Mouse (Mus musculus): ENCODE measurements around the gene Iqcn. TPM values are rescaled to one million over a fixed set of nuclear protein-coding genes. Genes with fewer than 3 reads are reported as not detected.
A peak's percentile ranks its signal among the peaks of the same experiment; 100 is the strongest.

Gene Iqcn
- polyA plus RNA-seq, 1 experiment from 2014 or later: not detected

DNA sequence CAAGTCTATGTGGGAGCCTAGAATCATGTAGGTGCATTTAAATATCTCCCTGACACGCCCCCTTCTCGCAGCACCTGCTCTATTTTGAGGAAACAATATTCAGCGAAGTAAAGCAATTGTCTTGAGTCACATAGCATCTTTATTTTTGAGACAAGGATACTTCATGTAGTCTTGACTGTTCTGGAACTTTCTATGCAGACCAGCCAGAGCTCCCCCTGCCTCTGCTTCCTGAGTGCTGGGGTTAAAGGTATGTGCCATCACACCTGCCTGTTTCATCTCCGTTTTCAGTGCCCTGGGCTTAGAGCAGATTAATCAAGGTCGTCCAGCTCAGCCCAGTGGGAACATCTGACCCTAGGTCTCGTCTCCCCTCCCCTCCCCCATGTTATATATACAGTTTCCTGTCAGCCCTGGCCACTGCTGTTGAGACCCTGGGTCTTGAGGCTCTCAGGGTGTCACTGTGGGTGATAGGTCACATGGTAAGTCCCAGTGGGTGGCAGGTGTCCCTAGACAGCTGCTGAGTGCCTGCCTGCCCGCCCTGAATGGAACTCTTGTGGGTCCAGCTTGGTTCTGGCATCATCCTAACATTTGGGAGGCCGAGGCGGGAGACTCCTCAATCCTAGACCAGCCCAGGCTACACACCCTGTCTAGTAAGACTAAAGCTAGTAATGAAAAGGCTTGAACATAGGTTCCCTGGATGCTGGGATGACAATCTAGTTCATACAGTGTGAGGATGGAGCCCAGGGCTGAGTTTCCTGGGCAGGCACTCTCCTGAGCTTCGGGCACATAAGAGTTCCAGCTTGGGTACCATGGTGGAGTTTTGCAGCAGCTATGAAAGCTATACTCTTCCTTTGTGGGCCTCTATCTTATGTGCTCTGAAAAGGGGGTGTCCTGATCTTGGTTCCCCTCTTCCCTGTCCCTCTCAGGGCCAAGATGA lies 1.9 kb upstream of the Iqcn start:
- no peaks in the 10 kb centered on the region for H3K9me3 ChIP-seq
- ATAC-seq (ENCODE audit: insufficient number of reproducible peaks, insufficient read depth, low FRiP score, low TSS enrichment, low read depth): no peak
- WGBS: 55% methylated on average over 10 of the region's 10 CpGs
- H3K4me2 ChIP-seq: peak overlapping the region; percentile 72
- H3K27ac ChIP-seq: 0 out of 2 replicates have a peak overlapping the region, but pooled peaks have one; percentile 99
- H3K36me3 ChIP-seq: peaks cover 18% of the 10 kb centered on the region
- H3K27me3 ChIP-seq: no peaks in the 10 kb centered on the region
- H3K4me3 ChIP-seq (replicated peaks): peak overlapping the region; percentile 99
- H3K9ac ChIP-seq (replicated peaks): peak overlapping the region; percentile 99
- H3K4me1 ChIP-seq (replicated peaks): peaks cover 39% of the 10 kb centered on the region

GRCm38 (mm10) chr8:70701982-70702841 lies 1.0 kb upstream of the Iqcn start:
- peaks cover 18% of the 10 kb centered on the region for H3K36me3 ChIP-seq
- peaks cover 30% of the 10 kb centered on the region for H3K4me1 ChIP-seq (replicated peaks)
- H3K9ac ChIP-seq (replicated peaks): no peak overlapping the region
- no peak overlapping the region for H3K4me3 ChIP-seq (replicated peaks)
- ATAC-seq (ENCODE audit: insufficient number of reproducible peaks, insufficient read depth, low FRiP score, low TSS enrichment, low read depth): no peak
- H3K27ac ChIP-seq: no peak overlapping the region
- peak overlapping the region; percentile 72; the same call in 1 of the 2 replicates for H3K4me2 ChIP-seq
- H3K9me3 ChIP-seq: 0 out of 2 replicates have a peak, but pooled peaks cover 4% of the 10 kb centered on the region
- 91% methylated on average over 2 of the region's 2 CpGs for WGBS
- H3K27me3 ChIP-seq: no peaks in the 10 kb centered on the region

GRCm38 (mm10) chr8:70702842-70703182 lies 445 bp upstream of the Iqcn start:
- ATAC-seq (ENCODE audit: insufficient number of reproducible peaks, insufficient read depth, low FRiP score, low TSS enrichment, low read depth): no peak
- WGBS: 83% methylated on average over 3 of the region's 3 CpGs
- H3K36me3 ChIP-seq: peaks cover 18% of the 10 kb centered on the region
- H3K4me3 ChIP-seq (replicated peaks): no peak overlapping the region
- no peak overlapping the region for H3K4me2 ChIP-seq
- peaks cover 24% of the 10 kb centered on the region for H3K4me1 ChIP-seq (replicated peaks)
- H3K27ac ChIP-seq: no peak overlapping the region
- H3K9ac ChIP-seq (replicated peaks): no peak overlapping the region
- H3K27me3 ChIP-seq: no peaks in the 10 kb centered on the region
- H3K9me3 ChIP-seq: 0 out of 2 replicates have a peak, but pooled peaks cover 4% of the 10 kb centered on the region

GRCm38 (mm10) chr8:70708281-70708680 lies 5.0 kb downstream of the Iqcn start:
- ATAC-seq (ENCODE audit: insufficient number of reproducible peaks, insufficient read depth, low FRiP score, low TSS enrichment, low read depth): no peak
- H3K4me3 ChIP-seq (replicated peaks): no peak overlapping the region
- no peaks in the 10 kb centered on the region for H3K4me1 ChIP-seq (replicated peaks)
- H3K4me2 ChIP-seq: no peak overlapping the region
- 89% methylated on average over 14 of the region's 14 CpGs for WGBS
- H3K27ac ChIP-seq: no peak overlapping the region
- H3K36me3 ChIP-seq: peaks cover 4% of the 10 kb centered on the region; the same call in 1 of the 2 replicates
- no peak overlapping the region for H3K9ac ChIP-seq (replicated peaks)
- H3K9me3 ChIP-seq: 0 out of 2 replicates have a peak, but pooled peaks cover 4% of the 10 kb centered on the region
- H3K27me3 ChIP-seq: no peaks in the 10 kb centered on the region

DNA sequence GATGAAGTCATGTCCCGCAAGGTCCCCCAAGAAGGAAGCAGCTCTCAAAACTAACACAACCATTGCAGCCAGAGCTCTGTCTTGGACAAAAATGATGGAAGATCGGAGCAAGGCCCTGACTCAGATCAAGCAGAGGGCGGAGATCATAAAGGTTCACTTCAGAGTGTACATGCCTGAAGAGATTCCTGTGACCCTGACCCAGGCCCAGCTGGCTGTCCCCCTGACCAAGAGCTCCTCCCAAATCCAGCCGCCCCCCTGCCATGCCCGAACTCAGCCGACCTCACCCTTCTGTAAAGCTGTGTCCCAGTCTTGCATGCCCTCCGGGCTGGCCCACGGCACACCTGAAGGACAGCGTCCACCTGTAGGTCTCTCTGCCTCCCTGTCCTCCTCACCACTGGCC lies 6.5 kb downstream of the Iqcn start:
- Histone ChIP-seq H3K27me3 (no peaks in the 10 kb centered on the region), H3K27ac (no peak overlapping the region), H3K36me3 (no peaks in the 10 kb centered on the region), H3K4me1 (replicated peaks) (no peaks in the 10 kb centered on the region), H3K9ac (replicated peaks) (no peak overlapping the region), H3K9me3 (0 out of 2 replicates have a peak, but pooled peaks cover 4% of the 10 kb centered on the region), H3K4me2 (no peak overlapping the region), H3K4me3 (replicated peaks) (no peak overlapping the region)
- no peak for ATAC-seq (ENCODE audit: insufficient number of reproducible peaks, insufficient read depth, low FRiP score, low TSS enrichment, low read depth)
- WGBS: 88% methylated on average over 9 of the region's 9 CpGs

GRCm38 (mm10) chr8:70710296-70710695 lies 7.0 kb downstream of the Iqcn start:
- no peaks in the 10 kb centered on the region for H3K4me1 ChIP-seq (replicated peaks)
- H3K27ac ChIP-seq: no peak overlapping the region
- no peak overlapping the region for H3K4me3 ChIP-seq (replicated peaks)
- no peak overlapping the region for H3K9ac ChIP-seq (replicated peaks)
- H3K4me2 ChIP-seq: no peak overlapping the region
- no peak for ATAC-seq (ENCODE audit: insufficient number of reproducible peaks, insufficient read depth, low FRiP score, low TSS enrichment, low read depth)
- 0 out of 2 replicates have a peak, but pooled peaks cover 4% of the 10 kb centered on the region for H3K9me3 ChIP-seq
- 88% methylated on average over 1 of the region's 1 CpGs for WGBS
- H3K27me3 ChIP-seq: no peaks in the 10 kb centered on the region
- H3K36me3 ChIP-seq: no peaks in the 10 kb centered on the region

GRCm38 (mm10) chr8:70711041-70711440 lies 7.8 kb downstream of the Iqcn start:
- H3K36me3 ChIP-seq: no peaks in the 10 kb centered on the region
- no peak overlapping the region for H3K4me2 ChIP-seq
- no peak for ATAC-seq (ENCODE audit: insufficient number of reproducible peaks, insufficient read depth, low FRiP score, low TSS enrichment, low read depth)
- H3K27ac ChIP-seq: no peak overlapping the region
- H3K27me3 ChIP-seq: no peaks in the 10 kb centered on the region
- H3K4me1 ChIP-seq (replicated peaks): no peaks in the 10 kb centered on the region
- no peak overlapping the region for H3K4me3 ChIP-seq (replicated peaks)
- 87% methylated on average over 11 of the region's 11 CpGs for WGBS
- no peak overlapping the region for H3K9ac ChIP-seq (replicated peaks)
- 0 out of 2 replicates have a peak, but pooled peaks cover 4% of the 10 kb centered on the region for H3K9me3 ChIP-seq

- Histone ChIP-seq H3K9me3 (no peaks in the 10 kb centered on the region), H3K27ac (no peak overlapping the region; the same call in 1 of the 2 replicates), H3K4me3 (replicated peaks) (no peak overlapping the region), H3K4me1 (replicated peaks) (no peaks in the 10 kb centered on the region), H3K4me2 (no peak overlapping the region), H3K9ac (replicated peaks) (no peak overlapping the region), H3K36me3 (no peaks in the 10 kb centered on the region), H3K27me3 (no peaks in the 10 kb centered on the region)
- 74% methylated on average over 7 of the region's 7 CpGs for WGBS
- no peak for ATAC-seq (ENCODE audit: insufficient number of reproducible peaks, insufficient read depth, low FRiP score, low TSS enrichment, low read depth)
Observed at GRCm38 (mm10) chr8:70713991-70714390, 10.7 kb downstream of the Iqcn start.

DNA sequence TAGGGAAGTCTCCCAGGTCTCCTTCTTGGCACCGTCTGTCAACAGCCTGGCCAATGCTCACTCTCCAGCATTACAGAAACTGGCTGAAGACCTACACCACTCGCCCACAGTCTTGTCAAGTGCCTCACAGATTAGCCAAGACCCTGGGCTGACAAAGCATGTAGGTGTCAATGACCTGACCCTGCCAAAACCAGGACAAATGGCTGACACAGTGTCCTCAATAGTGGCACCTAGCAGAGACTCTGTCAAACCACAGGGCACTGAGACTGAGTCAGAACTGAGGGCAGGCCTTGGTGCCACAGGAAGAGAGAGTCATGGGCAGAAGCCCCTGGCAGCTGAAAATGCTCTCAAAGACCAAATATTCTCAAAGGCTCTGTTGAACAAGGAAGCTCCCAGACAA lies 11.8 kb downstream of the Iqcn start:
- Histone ChIP-seq H3K27me3 (peaks cover 4% of the 10 kb centered on the region; the same call in 1 of the 2 replicates), H3K4me1 (replicated peaks) (no peaks in the 10 kb centered on the region), H3K4me3 (replicated peaks) (no peak overlapping the region), H3K9me3 (no peaks in the 10 kb centered on the region), H3K4me2 (no peak overlapping the region), H3K9ac (replicated peaks) (no peak overlapping the region), H3K36me3 (no peaks in the 10 kb centered on the region), H3K27ac (no peak overlapping the region)
- ATAC-seq (ENCODE audit: insufficient number of reproducible peaks, insufficient read depth, low FRiP score, low TSS enrichment, low read depth): no peak
- 55% methylated on average over 2 of the region's 2 CpGs for WGBS

DNA sequence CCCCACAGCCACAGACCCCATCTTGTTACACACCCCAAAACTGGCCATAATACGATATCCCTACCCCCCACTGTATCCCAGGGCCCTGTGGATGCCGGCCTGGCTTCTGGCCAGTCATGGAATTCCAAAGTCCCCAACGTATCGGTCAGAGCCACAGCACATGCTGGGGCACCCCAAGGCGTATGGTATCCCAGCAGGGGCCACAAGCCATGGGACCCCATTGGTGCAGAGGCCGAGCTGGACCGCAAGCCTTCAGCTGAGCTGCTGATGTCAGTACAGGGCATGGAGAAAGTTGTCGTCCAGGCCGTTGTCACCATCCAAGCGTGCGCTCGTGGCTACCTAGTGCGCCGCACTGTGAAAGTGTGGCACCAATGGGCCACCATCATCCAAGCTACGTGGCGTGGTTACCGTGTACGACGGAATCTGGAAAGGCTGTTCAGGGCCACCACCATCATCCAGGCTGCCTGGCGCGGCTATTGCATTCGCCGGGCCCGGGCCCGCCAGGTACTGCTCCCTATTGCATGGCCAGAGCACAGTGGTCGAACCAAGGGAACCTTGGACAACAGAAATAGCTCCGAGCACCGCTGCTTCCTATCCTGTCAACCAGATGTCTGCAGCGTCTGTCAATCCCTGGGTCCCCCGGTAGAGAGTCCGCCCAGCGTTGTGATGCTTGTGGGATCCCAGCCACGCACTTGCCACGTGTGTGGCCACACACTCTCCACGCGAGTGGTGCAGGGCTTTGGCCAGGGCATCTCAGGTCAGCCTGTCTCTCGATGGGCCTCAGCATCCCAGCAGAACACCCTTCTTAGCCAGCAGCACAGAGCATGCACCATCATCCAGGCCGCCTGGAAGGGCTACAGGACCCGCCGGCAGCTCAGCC lies 13.5 kb downstream of the Iqcn start:
- no peaks in the 10 kb centered on the region for H3K9me3 ChIP-seq
- no peak overlapping the region for H3K27ac ChIP-seq
- peaks cover 4% of the 10 kb centered on the region; the same call in 1 of the 2 replicates for H3K27me3 ChIP-seq
- H3K4me1 ChIP-seq (replicated peaks): no peaks in the 10 kb centered on the region
- no peaks in the 10 kb centered on the region for H3K36me3 ChIP-seq
- H3K4me2 ChIP-seq: no peak overlapping the region
- ATAC-seq (ENCODE audit: insufficient number of reproducible peaks, insufficient read depth, low FRiP score, low TSS enrichment, low read depth): no peak
- no peak overlapping the region for H3K9ac ChIP-seq (replicated peaks)
- WGBS: 82% methylated on average over 40 of the region's 40 CpGs
- no peak overlapping the region for H3K4me3 ChIP-seq (replicated peaks)
